Mouse (Mus musculus) limb, embryonic 11.5 days (tissue): ENCODE data around the gene Gm2564. TPM values are rescaled to one million over a fixed set of nuclear protein-coding genes. Genes with fewer than 3 reads are reported as not detected.

ENCODE experiments used
- polyA plus RNA-seq: library from polyadenylated mRNA; unstranded; fragments of >200 nt; fragmentation: Nextera tagmentation; extraction: Ambion mirVana; gene quantifications from 2 replicates; pipeline ENCODE4 v1.2.1, GENCODE M21; 2014

The Gm2564 gene
- polyA plus RNA-seq, 1 experiment from 2014 or later = not detected

Other genes starting within 250 kb of the Gm2564 start
- not detected in 2 replicates for gene Gm21586, start 190.3 kb upstream of the Gm2564 start, polyA plus RNA-seq
- 0.10 and 0.15 TPM in 2 replicates for gene Gm2163, start 163.0 kb upstream of the Gm2564 start, polyA plus RNA-seq
- not detected in 2 replicates for gene Fam205a2, start 101.5 kb upstream of the Gm2564 start, polyA plus RNA-seq
- not detected in 2 replicates for gene Gm10591, start 17.5 kb upstream of the Gm2564 start, polyA plus RNA-seq
- gene Ccl27b, start 25.5 kb downstream of the Gm2564 start, polyA plus RNA-seq = not detected in 2 replicates
- 0.23 TPM in 1 of 2 replicates, not detected in the other for gene Il11ra2, start 32.2 kb downstream of the Gm2564 start, polyA plus RNA-seq
- not detected in 2 replicates for gene 4930578G10Rik, start 105.8 kb downstream of the Gm2564 start, polyA plus RNA-seq
- not detected in 2 replicates for gene Ccl19, start 126.9 kb downstream of the Gm2564 start, polyA plus RNA-seq
- gene Ccl21a, start 144.3 kb downstream of the Gm2564 start, polyA plus RNA-seq = 0.57 and 0.82 TPM in 2 replicates
- gene Fam205a1, start 224.2 kb downstream of the Gm2564 start, polyA plus RNA-seq = 0.07 TPM in 1 of 2 replicates, not detected in the other
- not detected in 2 replicates for gene Gm12394, start 227.1 kb downstream of the Gm2564 start, polyA plus RNA-seq
- gene Fam205c, start 244.5 kb downstream of the Gm2564 start, polyA plus RNA-seq = not detected in 2 replicates